Mouse (Mus musculus) bone marrow macrophage, adult 2 months (primary cell): ENCODE measurements around the gene Speer4e. TPM values are rescaled to one million over a fixed set of nuclear protein-coding genes. Genes with fewer than 3 reads are reported as not detected.
"Not testable (repeated sequence)": the region's sequence is repeated elsewhere in the genome, so short reads cannot be mapped to it uniquely, and the experiment has no call there.

ENCODE experiments used
- H3K27ac ChIP-seq: 2 replicates; pipeline ENCODE4 v1.5.1; 2012; ENCODE audit warnings: low read depth, low read length; ENCODE audit not compliant: insufficient read depth
- H3K4me1 ChIP-seq: 2 replicates; pipeline ENCODE4 v1.6.1; 2012; ENCODE audit warnings: low read length; ENCODE audit not compliant: control insufficient read depth, insufficient read depth
- H3K4me3 ChIP-seq: 2 replicates; pipeline ENCODE4 v1.5.1; 2012; ENCODE audit warnings: mild to moderate bottlenecking, low read length, moderate library complexity; ENCODE audit not compliant: insufficient read depth
- CTCF ChIP-seq: IDR thresholded peaks from 2 replicates; pipeline ENCODE4 v1.5.1; 2012; ENCODE audit warnings: low read depth, mild to moderate bottlenecking, low read length, moderate library complexity
- POLR2A ChIP-seq: IDR thresholded peaks from 2 replicates; pipeline ENCODE4 v1.6.1; 2012; ENCODE audit warnings: mild to moderate bottlenecking, low read depth, low read length, borderline replicate concordance
- polyA plus RNA-seq: library from polyadenylated mRNA; stranded (reverse); fragments of >200 nt; gene quantifications from 2 replicates; pipeline ENCODE4 v1.2.4, GENCODE M21; 2012; ENCODE audit not compliant: missing spikeins, insufficient read depth, insufficient read length

The Speer4e gene
- polyA plus RNA-seq, 1 experiment, result not detected

- not testable (repeated sequence) for H3K4me3 ChIP-seq, H3K4me1 ChIP-seq, H3K27ac ChIP-seq
Observed at GRCm38 (mm10) chr5:14927047-14927446, 11.2 kb downstream of the Speer4e start.

DNA sequence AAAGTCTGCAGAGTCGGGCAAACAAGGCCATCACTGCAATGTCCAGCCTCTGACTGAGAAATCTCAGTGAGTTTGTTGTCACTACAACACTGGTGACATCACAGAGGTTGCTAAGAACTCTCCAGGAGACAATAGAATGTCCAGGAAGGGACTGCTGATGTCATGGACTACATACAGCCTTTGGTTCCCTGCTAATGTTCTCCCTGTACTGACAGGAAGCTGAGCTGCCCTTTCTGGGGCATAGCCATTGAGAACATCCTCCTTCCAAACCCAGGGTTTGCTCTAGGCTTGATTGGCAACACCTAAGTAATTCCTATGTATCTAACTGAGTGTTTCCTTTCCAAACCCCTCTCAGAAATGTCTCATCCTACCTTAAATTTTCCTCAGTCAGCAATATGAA is 23.4 kb downstream of the Speer4e start, which contains the start of gene Gm9758:
Gene Gm9758 (minus strand): TSS at position 101 of the 400 bp plus-strand sequence.
- H3K27ac ChIP-seq, H3K4me1 ChIP-seq, H3K4me3 ChIP-seq: not testable (repeated sequence)

DNA sequence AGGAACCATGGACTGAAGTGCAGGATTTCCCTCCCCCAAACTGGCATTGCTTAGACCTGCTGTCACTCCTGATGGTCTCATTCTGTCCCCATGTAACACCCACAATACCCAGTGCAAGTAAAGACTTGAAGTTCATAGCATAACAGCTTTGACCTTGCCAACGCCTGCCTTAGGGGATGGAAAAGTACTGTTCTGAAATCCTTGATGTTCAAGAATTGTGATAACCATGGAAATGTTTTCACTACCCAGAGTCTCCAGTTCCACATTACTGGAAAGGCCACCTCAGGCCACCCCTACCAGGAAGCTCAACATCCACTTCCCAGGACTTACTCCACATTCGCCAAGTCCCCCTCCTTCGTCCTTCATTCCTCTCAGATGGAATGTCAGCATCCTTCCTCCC is 23.9 kb downstream of the Speer4e start:
- H3K27ac ChIP-seq, H3K4me3 ChIP-seq, H3K4me1 ChIP-seq: not testable (repeated sequence)

GRCm38 (mm10) chr5:14903539-14903938 is 34.7 kb downstream of the Speer4e start:
- not testable (repeated sequence) for H3K4me3 ChIP-seq, H3K4me1 ChIP-seq

GRCm38 (mm10) chr5:14892242-14892641 is 46.0 kb downstream of the Speer4e start:
- TF ChIP-seq CTCF (no peak), POLR2A (no peak)
- no peak overlapping the region for H3K4me3 ChIP-seq
- no peaks in the 10 kb centered on the region for H3K4me1 ChIP-seq

More at GRCm38 (mm10) chr5:14903539-14903938, 34.7 kb downstream of the Speer4e start:
- not testable (repeated sequence) for H3K27ac ChIP-seq

DNA sequence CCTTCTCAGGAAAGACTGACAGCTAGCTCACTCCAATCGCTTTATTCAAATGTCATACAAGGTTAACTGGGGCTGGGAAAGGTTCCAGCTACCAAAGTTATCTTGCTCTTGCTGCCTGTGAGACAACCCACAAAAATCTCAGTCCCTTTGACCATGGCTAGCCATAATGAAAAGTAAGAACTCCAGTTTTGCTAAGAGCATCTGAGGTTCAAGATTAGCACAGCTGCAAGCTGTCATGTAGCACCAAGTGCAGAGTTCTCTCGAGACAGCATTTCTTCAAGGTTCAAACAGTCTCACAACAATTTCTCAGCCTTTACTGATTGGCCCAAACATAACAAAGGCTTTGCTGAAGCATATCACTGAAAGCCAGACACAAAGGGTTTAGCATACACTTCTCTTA is 52.9 kb downstream of the Speer4e start:
- not testable (repeated sequence) for H3K4me1 ChIP-seq, H3K4me3 ChIP-seq, H3K27ac ChIP-seq

More at GRCm38 (mm10) chr5:14892242-14892641, 46.0 kb downstream of the Speer4e start:
- no peak overlapping the region for H3K27ac ChIP-seq

Other genes starting within 250 kb of the Speer4e start
- not detected in 2 replicates for gene Gm9758, start 23.5 kb downstream of the Speer4e start, polyA plus RNA-seq
- not detected in 2 replicates for gene Gm10354, start 40.5 kb upstream of the Speer4e start, polyA plus RNA-seq
- gene Gm17019, start 94.6 kb upstream of the Speer4e start, polyA plus RNA-seq, result not detected in 2 replicates